Mouse (Mus musculus) urinary bladder, adult 2 months (tissue): Measurements from ENCODE around the gene Gm20388. TPM values are rescaled to one million over a fixed set of nuclear protein-coding genes. Genes with fewer than 3 reads are reported as not detected.
"Not testable (repeated sequence)": the region's sequence is repeated elsewhere in the genome, so short reads cannot be mapped to it uniquely, and the experiment has no call there.

ENCODE experiments used
- DNase-seq: peaks from one replicate; pipeline ENCODE4 v3.0.0; 2022; ENCODE audit warnings: low spot score
- polyA plus RNA-seq: library from polyadenylated mRNA; depleted of rRNA; stranded (reverse); fragments of >200 nt; gene quantifications from 2 replicates; pipeline ENCODE4 v1.2.3, GENCODE M21; 2012

Gene Gm20388
- polyA plus RNA-seq, 1 experiment: 50.2 TPM

DNA sequence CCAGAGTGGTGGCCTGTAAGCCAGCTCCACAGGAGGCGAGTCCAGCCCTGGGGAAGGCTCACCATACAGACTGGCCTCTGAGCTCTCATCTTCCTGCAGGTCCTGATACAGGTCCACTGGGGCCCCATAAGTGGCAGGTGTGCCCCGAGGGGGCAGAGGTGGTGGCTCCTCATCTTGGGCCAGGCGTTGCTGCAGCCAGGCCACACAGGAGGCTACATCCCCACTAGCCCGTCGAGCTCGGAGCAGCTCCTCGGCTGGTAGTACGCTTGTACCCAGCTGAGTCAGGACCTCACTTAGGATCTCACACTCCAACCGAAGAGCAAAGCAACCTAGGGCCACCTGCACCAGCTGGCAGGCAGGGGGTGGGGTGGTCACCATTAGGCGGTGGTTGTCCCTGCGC lies 3323.1 kb downstream of the Gm20388 start:
- DNase-seq: no peak

DNA sequence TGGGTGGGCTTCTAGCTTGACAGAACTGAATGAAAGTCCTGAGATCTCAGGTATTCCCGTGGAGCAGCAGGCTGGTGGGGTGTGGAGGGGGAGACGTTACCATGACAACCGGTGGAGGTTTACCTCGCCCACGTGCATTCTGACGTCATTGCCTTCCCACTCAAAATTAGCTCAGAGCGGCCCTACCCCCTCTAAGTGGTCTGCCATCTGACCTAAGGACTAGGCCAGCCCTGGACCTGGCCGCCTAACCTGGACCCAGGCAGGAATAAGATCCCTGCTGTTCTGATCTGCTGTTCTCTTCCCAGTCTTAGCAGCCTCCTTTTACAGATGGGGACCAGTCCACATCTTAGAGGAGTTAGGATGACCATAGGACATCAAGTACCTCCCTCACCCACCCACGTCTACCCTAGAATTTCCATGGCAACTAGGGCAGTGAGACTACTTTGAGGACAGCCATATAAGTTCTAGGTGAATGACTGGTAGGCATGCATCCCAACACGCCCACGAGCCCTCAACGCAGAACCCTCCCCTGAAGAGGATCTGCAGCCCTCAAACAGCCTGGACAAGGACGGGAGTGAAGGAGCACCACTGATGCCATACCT lies 3324.4 kb downstream of the Gm20388 start:
- DNase-seq: no peak

DNA sequence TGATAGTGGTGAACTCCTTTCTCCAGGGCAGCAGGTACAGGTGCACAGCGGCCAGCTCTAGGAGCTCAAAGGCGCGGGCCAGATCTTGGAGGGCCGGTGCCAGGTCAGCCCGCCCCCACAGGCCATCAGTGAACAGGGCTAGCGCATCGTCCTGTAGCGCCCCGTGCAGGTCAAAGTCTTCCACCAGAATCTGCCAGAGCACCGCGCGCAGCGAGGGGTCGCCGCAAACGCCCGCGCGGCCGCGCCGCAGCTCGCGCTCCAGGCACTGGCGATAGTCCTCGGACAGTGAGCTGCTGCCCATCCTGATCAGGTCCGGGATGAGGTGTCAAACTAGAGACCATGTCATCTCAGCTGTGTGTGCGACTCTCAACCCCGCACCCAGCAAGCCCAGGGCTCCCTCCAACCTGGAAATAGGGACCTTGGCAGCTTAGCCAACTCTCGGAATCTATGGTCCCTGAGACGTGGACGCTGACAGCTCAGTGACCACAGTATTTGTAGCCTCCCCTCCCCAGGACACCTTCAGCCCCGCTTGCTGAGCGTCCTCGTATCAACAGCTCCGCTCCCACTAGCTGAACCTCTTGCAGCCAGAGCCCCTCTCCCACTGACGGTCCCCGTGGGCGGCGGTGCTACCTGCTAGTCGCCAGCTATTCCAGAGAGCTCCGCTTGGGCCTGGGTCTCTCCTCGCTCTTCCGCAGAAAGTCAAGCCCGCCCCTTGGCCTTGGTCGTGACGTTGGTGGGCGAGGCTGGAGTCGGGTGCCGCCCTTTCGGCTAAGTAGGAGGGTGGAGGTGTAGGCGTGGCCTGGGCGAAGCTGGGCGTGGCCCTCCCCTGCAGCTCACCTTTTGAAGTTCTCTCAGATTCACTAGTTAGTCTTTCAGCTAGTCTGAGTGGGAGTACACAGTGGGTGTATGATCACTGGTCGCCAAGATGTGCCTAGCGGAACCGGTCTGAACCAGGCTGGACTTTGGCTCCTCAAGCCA lies 3325.2 kb downstream of the Gm20388 start, which contains the start of gene Spata2l:
TSS of gene Spata2l (minus strand) at position 714 of the 978 bp plus-strand sequence.
- DNase-seq: peak; percentile 67

DNA sequence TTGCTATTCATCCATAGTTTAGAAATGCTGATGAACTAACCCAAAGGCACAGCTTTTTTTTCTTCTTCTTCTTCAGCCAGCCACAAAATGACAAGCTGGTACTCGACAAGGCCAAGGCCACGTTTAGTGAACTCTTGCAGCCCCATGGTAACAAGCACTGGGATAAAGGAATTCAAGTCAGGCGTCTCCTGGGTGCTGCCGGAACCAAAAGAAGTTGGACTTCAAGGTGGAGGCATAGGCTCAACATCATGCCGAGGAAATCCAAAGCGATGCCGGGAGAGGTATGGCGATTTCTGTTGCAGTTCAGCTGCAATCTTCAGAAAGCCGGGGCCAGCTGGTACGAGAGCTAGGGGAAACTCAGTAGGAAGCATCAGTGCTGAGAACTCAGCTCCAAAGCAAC lies 3328.8 kb downstream of the Gm20388 start:
- DNase-seq: no peak

GRCm38 (mm10) chr8:123242107-123242923 lies 3331.7 kb downstream of the Gm20388 start:
- DNase-seq: no peak

- DNase-seq: no peak
These were observed 3332.4 kb downstream of the Gm20388 start for GRCm38 (mm10) chr8:123243053-123243452.

GRCm38 (mm10) chr8:123244382-123244781 lies 3333.7 kb downstream of the Gm20388 start:
- no peak for DNase-seq

DNA sequence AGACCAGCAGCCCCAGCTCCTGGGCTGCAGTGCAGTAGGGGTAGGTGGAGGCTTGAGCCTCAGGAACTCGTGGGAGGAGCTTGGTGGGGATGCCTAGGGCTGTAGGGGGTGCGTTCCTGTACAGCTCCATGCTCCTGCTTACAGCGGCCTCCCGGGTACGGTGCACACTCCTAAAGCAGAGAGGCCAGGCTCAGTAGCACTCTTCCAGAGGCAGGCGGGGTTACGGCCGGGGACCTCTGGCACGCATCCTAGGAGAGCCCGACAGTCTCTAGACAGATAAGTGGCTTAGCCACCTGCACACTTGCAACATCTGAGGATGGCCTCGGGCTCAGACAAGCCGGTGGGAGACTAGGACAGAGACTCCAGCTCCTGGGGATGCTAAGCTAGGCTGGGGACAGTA lies 3334.9 kb downstream of the Gm20388 start:
- DNase-seq: no peak

DNA sequence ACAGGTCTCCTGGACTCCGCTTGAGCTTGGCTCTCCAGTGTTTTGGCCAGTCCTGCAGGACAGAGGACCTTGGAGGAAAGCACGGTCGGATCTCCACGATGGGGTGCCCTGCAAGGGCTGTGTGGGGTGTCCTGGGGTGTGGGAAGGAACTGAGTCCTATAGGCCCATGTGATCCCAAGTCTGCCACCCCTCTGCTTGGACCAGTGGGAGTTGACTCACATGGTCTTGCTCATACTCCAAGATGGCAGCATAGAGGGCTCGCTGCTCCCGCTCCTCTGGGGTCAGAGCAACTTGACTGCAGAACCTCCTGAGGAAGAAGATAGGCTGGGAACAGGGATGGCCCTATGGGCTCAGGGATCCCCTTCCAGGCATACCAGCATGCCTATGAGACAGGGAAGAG lies 3337.1 kb downstream of the Gm20388 start:
- no peak for DNase-seq

GRCm38 (mm10) chr8:123248596-123248995 lies 3338.0 kb downstream of the Gm20388 start:
- no peak for DNase-seq

- no peak for DNase-seq
These were observed 3340.3 kb downstream of the Gm20388 start for GRCm38 (mm10) chr8:123250940-123251339.

- DNase-seq: no peak
These were observed 3342.3 kb downstream of the Gm20388 start for GRCm38 (mm10) chr8:123252925-123253324.

DNA sequence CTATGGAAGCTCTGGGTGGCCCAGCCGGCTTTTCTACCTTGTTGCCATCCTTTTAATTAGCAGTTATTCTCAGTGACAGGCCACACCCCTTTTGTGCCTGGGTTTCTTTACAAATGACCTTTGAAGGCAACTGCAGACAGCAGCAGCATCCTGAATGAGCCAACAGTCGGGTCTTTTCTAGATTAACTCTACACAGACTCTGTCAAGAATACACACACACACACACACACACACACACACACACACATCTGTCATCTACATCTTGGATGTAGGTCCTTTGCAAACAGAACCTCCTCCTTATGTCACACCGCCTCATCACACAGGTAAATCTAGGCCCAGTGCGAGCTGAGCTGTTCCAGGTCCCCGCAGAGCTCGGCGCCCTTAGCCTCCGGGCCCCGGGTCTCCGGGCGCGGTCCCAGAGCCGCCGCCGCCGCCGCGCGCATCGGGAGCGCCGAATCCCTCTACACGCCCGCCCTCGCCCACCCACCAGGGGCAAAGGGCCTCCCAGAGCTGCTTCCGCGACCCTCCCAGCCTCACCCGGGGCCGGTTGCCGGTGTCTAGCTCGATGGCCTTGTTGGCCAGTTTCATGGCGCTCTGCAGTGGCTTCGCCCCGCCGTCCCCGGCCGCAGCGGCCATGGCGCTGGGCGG lies 3342.9 kb downstream of the Gm20388 start:
- no peak for DNase-seq

GRCm38 (mm10) chr8:123254099-123254885 lies 3343.7 kb downstream of the Gm20388 start, which contains the start of the genes Zfp276 and Vps9d1:
Gene Zfp276, plus strand, starts transcription at chr8:123254195.
Gene Vps9d1, minus strand, starts transcription at chr8:123254348.
- peak; percentile 83 for DNase-seq

DNA sequence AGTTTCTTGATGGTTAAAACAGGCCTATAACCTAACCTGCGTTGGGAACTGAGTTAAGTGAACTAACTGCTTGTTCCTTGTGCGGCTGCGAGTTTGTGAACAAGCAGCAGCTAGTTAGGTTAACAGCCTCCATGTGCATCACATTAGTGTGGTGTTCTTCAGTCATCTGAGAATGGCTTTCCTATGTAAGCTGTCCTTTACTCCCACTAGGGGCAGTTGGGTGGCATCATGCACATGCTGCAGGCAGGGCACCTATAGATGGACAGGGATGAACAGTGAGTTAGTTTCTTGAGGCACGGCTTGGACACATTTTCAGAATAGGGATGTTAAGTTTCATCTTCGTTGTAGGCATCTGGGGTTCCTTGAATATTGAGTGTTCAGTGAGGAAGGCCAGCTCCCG lies 3344.5 kb downstream of the Gm20388 start:
- DNase-seq: no peak

- DNase-seq: no peak
These were observed 3346.5 kb downstream of the Gm20388 start for GRCm38 (mm10) chr8:123257114-123257513.

GRCm38 (mm10) chr8:123257593-123257992 lies 3347.0 kb downstream of the Gm20388 start:
- DNase-seq: not testable (repeated sequence)

DNA sequence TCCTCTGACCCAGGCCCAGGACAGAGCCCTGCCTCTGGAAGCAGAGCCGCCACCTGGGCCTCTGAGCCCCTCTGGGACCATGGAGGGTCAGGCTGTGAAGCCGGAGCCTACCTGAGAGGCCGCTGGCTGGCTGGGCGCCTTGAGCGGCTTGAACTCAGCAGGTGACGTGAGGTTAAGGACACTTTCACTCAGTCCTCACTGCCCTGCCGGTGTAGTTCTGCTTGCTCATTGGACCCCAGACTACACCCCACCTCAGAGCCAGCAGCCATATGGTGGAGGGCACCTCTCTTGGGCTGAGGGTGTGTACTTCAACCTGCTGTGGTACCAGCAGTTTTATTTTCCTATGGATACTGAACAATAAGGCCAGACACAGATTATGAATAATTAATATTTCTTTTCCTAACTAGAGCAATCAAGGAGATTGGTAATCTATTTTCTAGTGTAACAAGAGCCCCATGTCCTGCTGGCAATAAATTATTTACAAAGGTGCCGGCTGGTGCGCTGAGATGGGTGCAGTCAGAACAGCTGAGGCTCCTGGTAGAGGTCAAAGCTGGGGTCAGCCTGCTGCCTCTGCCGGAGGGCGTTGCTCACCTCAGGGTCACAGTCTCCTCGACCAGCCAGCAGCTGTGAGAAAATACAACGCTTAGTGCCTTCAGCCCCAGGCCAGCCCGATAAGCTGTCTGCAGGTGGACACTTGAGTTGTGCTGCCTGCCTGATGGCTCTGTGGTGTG lies 3357.4 kb downstream of the Gm20388 start:
- no peak for DNase-seq

DNA sequence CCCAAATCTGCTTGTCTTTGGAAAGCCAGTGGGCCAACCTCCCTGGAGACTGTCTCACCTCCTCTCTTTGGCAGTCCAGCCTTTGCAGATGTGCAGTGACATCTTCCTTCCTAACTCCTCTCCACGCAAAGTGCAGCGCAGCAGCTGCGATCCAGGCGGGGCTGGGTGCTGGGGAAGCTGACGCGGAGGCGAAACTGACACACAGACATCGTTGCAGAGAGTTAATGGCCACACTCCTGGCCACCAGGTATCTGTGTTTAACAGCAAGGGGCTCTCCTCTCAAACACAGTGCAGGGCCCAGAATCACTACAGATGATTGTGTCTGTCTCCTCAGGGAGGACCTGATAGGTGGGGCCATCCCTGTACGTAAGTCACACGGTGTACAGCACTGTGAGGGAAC lies 3360.5 kb downstream of the Gm20388 start:
- DNase-seq: no peak

DNA sequence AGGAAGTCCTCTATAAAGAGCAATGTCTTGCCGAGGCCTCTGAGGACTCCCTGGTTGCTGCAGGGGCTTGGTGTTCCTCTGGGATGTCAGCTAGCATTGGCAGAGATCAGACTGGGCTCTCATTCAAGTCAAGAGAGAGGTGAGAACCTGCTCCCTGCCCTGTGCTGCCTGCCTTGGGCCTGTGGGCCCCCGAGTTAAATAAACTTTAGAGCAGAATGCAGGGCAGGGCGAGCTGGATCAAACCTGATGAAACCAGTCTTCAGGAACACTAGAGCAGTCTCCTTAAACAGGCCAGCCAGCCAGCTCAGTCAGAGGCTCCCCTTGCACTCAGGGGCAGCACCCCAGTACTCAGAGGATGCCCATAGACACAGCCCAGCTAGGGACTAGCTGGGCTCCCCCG lies 3361.3 kb downstream of the Gm20388 start:
- DNase-seq: no peak
